Mouse (Mus musculus): ENCODE measurements around the gene Fam180a. TPM values are rescaled to one million over a fixed set of nuclear protein-coding genes. Genes with fewer than 3 reads are reported as not detected.

Gene Fam180a
- polyA plus RNA-seq, 1 experiment from 2014 or later = not detected

DNA sequence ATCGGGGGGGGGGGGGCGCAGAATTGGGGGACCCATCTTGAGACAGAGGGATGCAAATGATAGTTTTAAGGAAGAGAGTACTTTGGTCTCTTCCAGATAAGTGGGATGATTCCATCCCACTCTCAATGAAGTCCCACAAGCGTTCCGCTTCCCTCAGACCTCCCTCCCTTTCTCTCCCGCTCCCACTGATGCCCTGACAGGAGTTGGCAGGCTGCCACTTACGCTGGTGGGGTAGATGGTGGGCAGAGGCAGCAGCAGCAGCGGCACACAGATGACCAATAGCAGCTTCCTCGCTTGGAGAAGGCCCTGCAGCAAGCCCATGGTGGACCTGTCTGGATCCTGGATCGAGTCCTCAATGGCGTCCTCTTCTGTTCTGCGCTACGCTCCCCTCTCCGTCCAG, 18.8 kb downstream of the Fam180a start:
- no peak overlapping the region for H3K27ac ChIP-seq (ENCODE audit: low read depth, low read length)
- WGBS = 82% methylated on average over 13 of the region's 13 CpGs
- H3K4me3 ChIP-seq (ENCODE audit: low read depth, low read length) = no peak overlapping the region
- no peaks in the 10 kb centered on the region for H3K27me3 ChIP-seq (ENCODE audit: control insufficient read depth, insufficient read depth, low read length)
- ATAC-seq (ENCODE audit: low FRiP score) (no peak), DNase-seq (ENCODE audit: low spot score) (no peak)
- H3K4me2 ChIP-seq (replicated peaks; ENCODE audit: low read depth, low read length) = no peak overlapping the region
- no peaks in the 10 kb centered on the region for H3K4me1 ChIP-seq (replicated peaks; ENCODE audit: control insufficient read depth, insufficient read depth, low read length)
- no peaks in the 10 kb centered on the region for H3K9me3 ChIP-seq (ENCODE audit: control insufficient read depth, low read length)
- H3K9ac ChIP-seq (ENCODE audit: low read depth, low read length) = no peak overlapping the region
- no peaks in the 10 kb centered on the region for H3K36me3 ChIP-seq (ENCODE audit: control insufficient read depth, insufficient read depth, low read length)

DNA sequence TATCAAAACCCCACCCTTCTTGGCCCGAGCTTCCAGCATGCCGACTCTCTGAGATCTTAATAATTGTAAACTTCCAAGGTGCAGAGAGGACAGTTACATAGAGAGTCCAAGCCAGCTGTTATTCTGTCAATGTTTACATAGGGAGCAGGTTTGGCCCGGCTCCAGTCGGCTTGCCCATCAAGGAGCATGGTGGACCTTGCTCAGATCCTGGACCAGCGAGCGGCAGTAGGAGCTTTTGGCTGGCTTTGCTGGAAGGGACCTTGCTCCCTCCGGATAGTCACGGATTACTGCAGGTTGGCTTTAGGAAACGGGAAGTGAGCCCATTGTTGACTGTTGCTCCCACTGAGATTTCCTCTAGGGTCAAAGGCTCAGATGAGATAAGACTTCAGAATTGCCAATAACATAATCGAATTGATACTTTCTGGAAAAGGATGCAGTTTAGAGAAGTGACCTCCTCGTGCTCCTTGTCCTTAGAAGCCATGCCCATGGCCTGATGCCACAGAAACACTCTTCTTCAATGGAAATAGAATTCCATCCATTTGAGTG, 22.5 kb downstream of the Fam180a start:
- 87% methylated on average over 11 of the region's 11 CpGs for WGBS
- H3K9ac ChIP-seq (ENCODE audit: low read depth, low read length) = no peak overlapping the region
- no peak overlapping the region for H3K4me2 ChIP-seq (replicated peaks; ENCODE audit: low read depth, low read length)
- ATAC-seq (ENCODE audit: low FRiP score) (no peak), DNase-seq (ENCODE audit: low spot score) (no peak)
- H3K4me1 ChIP-seq (replicated peaks; ENCODE audit: control insufficient read depth, insufficient read depth, low read length) = no peaks in the 10 kb centered on the region
- H3K36me3 ChIP-seq (ENCODE audit: control insufficient read depth, insufficient read depth, low read length) = no peaks in the 10 kb centered on the region
- H3K9me3 ChIP-seq (ENCODE audit: control insufficient read depth, low read length) = no peaks in the 10 kb centered on the region
- no peaks in the 10 kb centered on the region for H3K27me3 ChIP-seq (ENCODE audit: control insufficient read depth, insufficient read depth, low read length)
- H3K4me3 ChIP-seq (ENCODE audit: low read depth, low read length) = no peak overlapping the region
- no peak overlapping the region for H3K27ac ChIP-seq (ENCODE audit: low read depth, low read length)

DNA sequence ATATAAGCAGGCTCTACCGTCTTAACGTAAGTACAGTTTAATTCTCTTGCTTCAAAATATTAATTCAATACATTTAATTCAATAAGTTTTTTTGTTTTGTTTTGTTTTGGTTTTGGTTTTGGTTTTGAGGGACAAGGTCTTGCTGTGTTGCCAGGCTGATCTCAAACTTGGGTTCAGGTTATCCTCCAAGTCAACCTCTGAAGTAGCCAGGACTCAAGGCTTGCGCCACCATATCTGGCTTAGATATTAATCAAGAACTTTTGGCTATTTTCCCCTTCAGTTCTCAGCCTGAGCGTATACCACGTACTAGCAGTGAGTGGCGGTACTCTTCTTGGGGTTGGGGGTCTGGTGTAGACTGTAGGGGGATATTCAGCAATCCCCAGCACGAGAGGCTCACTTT, 23.4 kb downstream of the Fam180a start:
- no peak for DNase-seq (ENCODE audit: low spot score)

GRCm38 (mm10) chr6:35298323-35298722, 27.6 kb downstream of the Fam180a start:
- H3K27me3 ChIP-seq (ENCODE audit: control insufficient read depth, insufficient read depth, low read length) = no peaks in the 10 kb centered on the region
- H3K9me3 ChIP-seq (ENCODE audit: control insufficient read depth, low read length) = no peaks in the 10 kb centered on the region
- DNase-seq (ENCODE audit: low spot score) = no peak
- no peaks in the 10 kb centered on the region for H3K4me1 ChIP-seq (replicated peaks; ENCODE audit: control insufficient read depth, insufficient read depth, low read length)
- no peak overlapping the region for H3K4me2 ChIP-seq (replicated peaks; ENCODE audit: low read depth, low read length)
- no peak overlapping the region for H3K27ac ChIP-seq (ENCODE audit: low read depth, low read length)
- H3K4me3 ChIP-seq (ENCODE audit: low read depth, low read length) = no peak overlapping the region
- WGBS = 94% methylated on average over 6 of the region's 6 CpGs
- ATAC-seq (ENCODE audit: low FRiP score) = no peak
- no peaks in the 10 kb centered on the region for H3K36me3 ChIP-seq (ENCODE audit: control insufficient read depth, insufficient read depth, low read length)
- H3K9ac ChIP-seq (ENCODE audit: low read depth, low read length) = no peak overlapping the region

More for the DNA sequence above, 23.4 kb downstream of the Fam180a start:
- H3K4me2 ChIP-seq (replicated peaks; ENCODE audit: low read depth, low read length) = no peak overlapping the region
- no peaks in the 10 kb centered on the region for H3K4me1 ChIP-seq (replicated peaks; ENCODE audit: control insufficient read depth, insufficient read depth, low read length)
- WGBS = 96% methylated on average over 7 of the region's 7 CpGs
- no peaks in the 10 kb centered on the region for H3K9me3 ChIP-seq (ENCODE audit: control insufficient read depth, low read length)
- H3K4me3 ChIP-seq (ENCODE audit: low read depth, low read length) = no peak overlapping the region
- H3K27ac ChIP-seq (ENCODE audit: low read depth, low read length) = no peak overlapping the region
- no peaks in the 10 kb centered on the region for H3K27me3 ChIP-seq (ENCODE audit: control insufficient read depth, insufficient read depth, low read length)
- no peaks in the 10 kb centered on the region for H3K36me3 ChIP-seq (ENCODE audit: control insufficient read depth, insufficient read depth, low read length)
- no peak overlapping the region for H3K9ac ChIP-seq (ENCODE audit: low read depth, low read length)
- no peak for ATAC-seq (ENCODE audit: low FRiP score)

DNA sequence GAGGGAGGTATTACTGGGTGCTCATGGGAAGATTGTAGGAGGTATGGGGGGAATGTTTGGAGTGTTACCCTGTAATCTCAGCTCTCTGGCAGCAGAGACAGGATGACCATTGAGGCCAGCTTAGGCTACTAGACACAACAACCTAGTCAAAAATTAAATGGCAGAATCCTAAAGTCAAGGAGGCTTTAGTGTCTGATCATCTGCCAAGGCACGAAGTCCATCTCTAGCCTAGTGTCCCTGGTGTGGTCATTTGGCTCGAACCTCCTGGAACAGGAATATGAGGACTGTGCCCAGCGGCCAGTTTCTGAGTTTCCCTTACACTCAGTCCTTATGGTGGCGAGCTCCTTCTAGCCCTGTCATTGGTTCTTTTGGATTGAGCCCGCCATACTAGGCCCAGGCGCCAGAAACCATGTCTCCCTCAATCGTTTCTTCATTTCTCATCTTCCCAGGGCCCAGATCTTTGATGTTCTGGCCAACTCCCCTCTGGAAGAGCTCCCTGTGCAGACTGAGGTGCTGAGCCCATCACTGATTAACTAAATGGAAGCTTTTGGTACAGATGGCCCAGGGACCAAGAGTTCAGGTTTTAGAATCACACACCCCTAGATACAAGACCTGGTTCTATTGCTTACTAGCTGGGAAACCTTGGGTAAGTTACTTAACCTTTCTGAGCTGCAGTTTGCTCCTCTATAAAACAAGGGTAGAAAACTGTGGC, 28.3 kb downstream of the Fam180a start:
- DNase-seq (ENCODE audit: low spot score) (no peak), ATAC-seq (ENCODE audit: low FRiP score) (no peak)
- no peaks in the 10 kb centered on the region for H3K27me3 ChIP-seq (ENCODE audit: control insufficient read depth, insufficient read depth, low read length)
- H3K4me2 ChIP-seq (replicated peaks; ENCODE audit: low read depth, low read length) = no peak overlapping the region
- no peak overlapping the region for H3K9ac ChIP-seq (ENCODE audit: low read depth, low read length)
- H3K27ac ChIP-seq (ENCODE audit: low read depth, low read length) = no peak overlapping the region
- no peak overlapping the region for H3K4me3 ChIP-seq (ENCODE audit: low read depth, low read length)
- 93% methylated on average over 7 of the region's 7 CpGs for WGBS
- H3K9me3 ChIP-seq (ENCODE audit: control insufficient read depth, low read length) = no peaks in the 10 kb centered on the region
- H3K4me1 ChIP-seq (replicated peaks; ENCODE audit: control insufficient read depth, insufficient read depth, low read length) = no peaks in the 10 kb centered on the region
- no peaks in the 10 kb centered on the region for H3K36me3 ChIP-seq (ENCODE audit: control insufficient read depth, insufficient read depth, low read length)

DNA sequence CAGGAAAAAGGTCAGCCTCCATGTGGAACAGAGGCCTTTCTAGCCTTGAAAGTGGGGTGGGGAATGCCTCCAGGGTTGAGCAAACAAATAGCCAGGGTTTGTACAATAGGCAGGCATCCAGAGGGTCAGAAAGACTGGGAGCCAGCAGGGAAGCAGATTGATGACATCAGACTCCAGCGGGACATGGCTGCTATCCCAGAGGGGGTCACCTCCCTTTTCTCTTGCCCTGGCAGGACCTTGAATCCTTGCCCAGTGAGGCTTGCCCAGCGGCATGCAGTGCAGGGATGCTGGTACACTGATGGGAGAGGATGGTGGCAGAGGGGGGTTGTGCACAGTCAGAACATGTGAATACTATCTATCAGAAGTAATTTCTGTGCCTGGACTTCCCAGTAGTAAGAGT, 28.9 kb downstream of the Fam180a start:
- Histone ChIP-seq H3K9me3 (ENCODE audit: control insufficient read depth, low read length) (no peaks in the 10 kb centered on the region), H3K9ac (ENCODE audit: low read depth, low read length) (no peak overlapping the region), H3K4me2 (replicated peaks; ENCODE audit: low read depth, low read length) (no peak overlapping the region), H3K4me1 (replicated peaks; ENCODE audit: control insufficient read depth, insufficient read depth, low read length) (no peaks in the 10 kb centered on the region), H3K27me3 (ENCODE audit: control insufficient read depth, insufficient read depth, low read length) (no peaks in the 10 kb centered on the region), H3K27ac (ENCODE audit: low read depth, low read length) (no peak overlapping the region), H3K4me3 (ENCODE audit: low read depth, low read length) (no peak overlapping the region), H3K36me3 (ENCODE audit: control insufficient read depth, insufficient read depth, low read length) (no peaks in the 10 kb centered on the region)
- ATAC-seq (ENCODE audit: low FRiP score) (no peak), DNase-seq (ENCODE audit: low spot score) (no peak)
- WGBS = 58% methylated on average over 2 of the region's 2 CpGs

DNA sequence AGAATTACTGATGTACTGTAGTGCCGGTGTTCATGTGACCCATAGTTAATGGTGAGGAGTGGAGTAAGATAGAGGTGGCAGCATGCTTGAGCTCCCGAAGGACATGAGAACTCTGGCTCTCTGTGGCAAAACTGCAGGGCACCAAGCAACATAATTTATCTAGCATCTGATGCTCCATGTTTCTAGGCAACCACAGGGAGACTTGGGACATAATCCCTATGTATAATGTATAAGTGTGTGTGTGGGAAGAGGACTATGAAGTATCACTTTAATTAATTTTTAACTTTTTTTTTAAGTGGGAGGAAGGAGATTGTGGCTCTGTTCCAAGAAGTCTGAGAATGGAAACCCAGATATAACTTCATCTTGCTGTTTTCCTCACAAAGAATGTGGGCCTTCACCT, 31.0 kb downstream of the Fam180a start:
- DNase-seq (ENCODE audit: low spot score) (no peak), ATAC-seq (ENCODE audit: low FRiP score) (no peak)
- no peaks in the 10 kb centered on the region for H3K4me1 ChIP-seq (replicated peaks; ENCODE audit: control insufficient read depth, insufficient read depth, low read length)
- WGBS = 81% methylated on average over 2 of the region's 2 CpGs
- H3K9me3 ChIP-seq (ENCODE audit: control insufficient read depth, low read length) = no peaks in the 10 kb centered on the region
- no peaks in the 10 kb centered on the region for H3K36me3 ChIP-seq (ENCODE audit: control insufficient read depth, insufficient read depth, low read length)
- H3K4me2 ChIP-seq (replicated peaks; ENCODE audit: low read depth, low read length) = no peak overlapping the region
- H3K4me3 ChIP-seq (ENCODE audit: low read depth, low read length) = no peak overlapping the region
- H3K27ac ChIP-seq (ENCODE audit: low read depth, low read length) = no peak overlapping the region
- H3K9ac ChIP-seq (ENCODE audit: low read depth, low read length) = no peak overlapping the region
- H3K27me3 ChIP-seq (ENCODE audit: control insufficient read depth, insufficient read depth, low read length) = no peaks in the 10 kb centered on the region

DNA sequence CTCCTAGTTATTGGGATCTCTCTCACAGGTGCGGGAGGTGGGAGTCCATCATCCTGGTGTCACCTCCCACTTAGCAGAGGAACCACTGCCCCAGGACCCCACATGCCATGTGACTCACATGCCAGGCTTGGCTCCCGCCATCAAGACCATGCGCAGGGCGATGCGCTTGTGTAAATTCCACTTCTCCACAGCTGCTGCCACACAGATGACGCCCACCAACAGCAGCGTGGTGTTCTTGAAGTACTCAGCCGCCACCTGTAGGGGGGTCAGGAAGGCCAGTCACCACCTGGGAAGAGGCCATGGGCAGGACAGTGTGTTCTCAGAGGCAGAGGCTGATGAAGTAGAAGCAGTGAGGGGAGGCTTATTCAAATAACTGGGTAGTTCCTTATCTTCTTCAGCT, 36.3 kb downstream of the Fam180a start:
- Histone ChIP-seq H3K4me3 (ENCODE audit: low read depth, low read length) (no peak overlapping the region), H3K4me1 (replicated peaks; ENCODE audit: control insufficient read depth, insufficient read depth, low read length) (0 out of 2 replicates have a peak, but pooled peaks cover 2% of the 10 kb centered on the region), H3K27me3 (ENCODE audit: control insufficient read depth, insufficient read depth, low read length) (no peaks in the 10 kb centered on the region), H3K4me2 (replicated peaks; ENCODE audit: low read depth, low read length) (no peak overlapping the region), H3K9me3 (ENCODE audit: control insufficient read depth, low read length) (no peaks in the 10 kb centered on the region), H3K9ac (ENCODE audit: low read depth, low read length) (no peak overlapping the region), H3K27ac (ENCODE audit: low read depth, low read length) (no peak overlapping the region), H3K36me3 (ENCODE audit: control insufficient read depth, insufficient read depth, low read length) (no peaks in the 10 kb centered on the region)
- WGBS = 90% methylated on average over 8 of the region's 8 CpGs
- DNase-seq (ENCODE audit: low spot score) (peak; percentile 6), ATAC-seq (ENCODE audit: low FRiP score) (no peak)

DNA sequence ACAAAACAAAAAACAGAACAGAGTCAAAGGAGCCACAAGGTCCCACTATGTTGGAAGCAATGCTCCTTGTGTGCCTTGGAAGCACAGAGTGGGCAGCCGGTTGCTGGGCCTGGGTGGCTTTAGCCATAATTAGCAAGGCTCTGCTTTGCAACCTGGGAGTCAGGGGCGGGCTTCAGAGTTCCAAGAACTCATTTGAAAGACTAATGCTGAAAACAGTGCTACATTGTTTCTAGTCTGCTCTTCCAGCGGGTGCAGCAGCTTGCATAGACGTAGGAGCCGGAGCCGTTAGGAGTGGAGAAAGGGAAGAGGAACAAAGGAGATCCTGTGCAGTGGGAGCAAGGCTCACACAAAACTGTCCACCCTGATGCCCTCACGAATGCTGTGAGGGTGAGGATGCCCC, 37.0 kb downstream of the Fam180a start:
- Histone ChIP-seq H3K9ac (ENCODE audit: low read depth, low read length) (no peak overlapping the region), H3K4me3 (ENCODE audit: low read depth, low read length) (no peak overlapping the region), H3K27ac (ENCODE audit: low read depth, low read length) (no peak overlapping the region), H3K4me2 (replicated peaks; ENCODE audit: low read depth, low read length) (no peak overlapping the region), H3K27me3 (ENCODE audit: control insufficient read depth, insufficient read depth, low read length) (no peaks in the 10 kb centered on the region), H3K9me3 (ENCODE audit: control insufficient read depth, low read length) (no peaks in the 10 kb centered on the region), H3K36me3 (ENCODE audit: control insufficient read depth, insufficient read depth, low read length) (no peaks in the 10 kb centered on the region), H3K4me1 (replicated peaks; ENCODE audit: control insufficient read depth, insufficient read depth, low read length) (0 out of 2 replicates have a peak, but pooled peaks cover 2% of the 10 kb centered on the region)
- peak; percentile 60 for ATAC-seq (ENCODE audit: low FRiP score)
- WGBS = 22% methylated on average over 7 of the region's 7 CpGs
- peak; percentile 39 for DNase-seq (ENCODE audit: low spot score)
